Mouse (Mus musculus) midbrain, embryonic 10.5 days (tissue): Measurements from ENCODE around the gene Rin2. TPM values are rescaled to one million over a fixed set of nuclear protein-coding genes. Genes with fewer than 3 reads are reported as not detected.

Experiments used
- DNase-seq: peaks from one replicate; pipeline ENCODE4 v3.0.0-alpha.2; 2017; ENCODE audit warnings: low spot score
- H3K27ac ChIP-seq: fragments of 300-500 bp; sonication (generic); replicated peaks from 2 replicates; pipeline ENCODE4 v1.5.1; 2016; ENCODE audit warnings: mild to moderate bottlenecking
- H3K27me3 ChIP-seq: fragments of 300-500 bp; sonication (generic); 2 replicates; pipeline ENCODE4 v1.6.1; 2016; ENCODE audit warnings: low read depth, mild to moderate bottlenecking; ENCODE audit not compliant: poor library complexity, severe bottlenecking
- H3K36me3 ChIP-seq: fragments of 300-500 bp; sonication (generic); 2 replicates; pipeline ENCODE4 v1.6.1; 2016; ENCODE audit warnings: mild to moderate bottlenecking, moderate library complexity
- H3K4me1 ChIP-seq: fragments of 300-500 bp; sonication (generic); 2 replicates; pipeline ENCODE4 v1.6.1; 2016
- H3K4me3 ChIP-seq: fragments of 300-500 bp; sonication (generic); 2 replicates; pipeline ENCODE4 v1.5.1; 2016; ENCODE audit warnings: mild to moderate bottlenecking, moderate library complexity
- H3K9me3 ChIP-seq: fragments of 300-500 bp; sonication (generic); replicated peaks from 2 replicates; pipeline ENCODE4 v1.6.1; 2016; ENCODE audit warnings: mild to moderate bottlenecking
- WGBS: fragments of 180-500 bp; shearing (Covaris S2); methylation state at CpG from one replicate; pipeline ENCODE4 v1.1.7; 2016; 5-methylcytosine and 5-hydroxymethylcytosine counted together
- polyA plus RNA-seq: library from polyadenylated mRNA; unstranded; fragments of >200 nt; fragmentation: Nextera tagmentation; extraction: Ambion mirVana; gene quantifications from 2 replicates; pipeline ENCODE4 v1.2.1, GENCODE M21; 2016

Rin2 gene
- polyA plus RNA-seq, 1 experiment from 2014 or later: 10.6 TPM

GRCm38 (mm10) chr2:145831949-145832835 lies 157.2 kb downstream of the Rin2 start:
- H3K4me1 ChIP-seq: peaks cover 16% of the 10 kb centered on the region
- DNase-seq: peak; percentile 45
- H3K9me3 ChIP-seq: no peaks in the 10 kb centered on the region
- H3K27ac ChIP-seq: peak overlapping the region; percentile 74
- H3K36me3 ChIP-seq: no peaks in the 10 kb centered on the region
- no peaks in the 10 kb centered on the region for H3K27me3 ChIP-seq
- H3K4me3 ChIP-seq: no peak overlapping the region; the same call in 1 of the 2 replicates
- WGBS: 56% methylated on average over 17 of the region's 17 CpGs

- Histone ChIP-seq H3K9me3 (no peaks in the 10 kb centered on the region), H3K27ac (peak overlapping the region; percentile 74), H3K36me3 (no peaks in the 10 kb centered on the region), H3K4me1 (peaks cover 16% of the 10 kb centered on the region), H3K4me3 (no peak overlapping the region), H3K27me3 (no peaks in the 10 kb centered on the region)
- 81% methylated on average over 5 of the region's 5 CpGs for WGBS
- DNase-seq: no peak
Measured at GRCm38 (mm10) chr2:145832836-145833221, 157.8 kb downstream of the Rin2 start.

- H3K36me3 ChIP-seq: no peaks in the 10 kb centered on the region
- H3K27ac ChIP-seq: no peak overlapping the region
- H3K4me3 ChIP-seq: no peak overlapping the region
- 84% methylated on average over 3 of the region's 3 CpGs for WGBS
- no peaks in the 10 kb centered on the region for H3K9me3 ChIP-seq
- no peak for DNase-seq
- peaks cover 16% of the 10 kb centered on the region for H3K4me1 ChIP-seq
- H3K27me3 ChIP-seq: no peaks in the 10 kb centered on the region
Measured at GRCm38 (mm10) chr2:145833341-145833740, 158.3 kb downstream of the Rin2 start.

- H3K4me3 ChIP-seq: no peak overlapping the region
- peaks cover 22% of the 10 kb centered on the region for H3K4me1 ChIP-seq
- no peak overlapping the region for H3K27ac ChIP-seq
- H3K9me3 ChIP-seq: no peaks in the 10 kb centered on the region
- DNase-seq: no peak
- WGBS: 67% methylated on average over 1 of the region's 1 CpGs
- H3K36me3 ChIP-seq: no peaks in the 10 kb centered on the region
- H3K27me3 ChIP-seq: no peaks in the 10 kb centered on the region
Measured at GRCm38 (mm10) chr2:145835920-145836319, 160.9 kb downstream of the Rin2 start.

- DNase-seq: no peak
- no peak overlapping the region for H3K27ac ChIP-seq
- H3K27me3 ChIP-seq: no peaks in the 10 kb centered on the region
- no peak overlapping the region for H3K4me3 ChIP-seq
- 85% methylated on average over 3 of the region's 3 CpGs for WGBS
- H3K9me3 ChIP-seq: no peaks in the 10 kb centered on the region
- H3K36me3 ChIP-seq: no peaks in the 10 kb centered on the region
- H3K4me1 ChIP-seq: peaks cover 6% of the 10 kb centered on the region; the same call in 1 of the 2 replicates
Measured at GRCm38 (mm10) chr2:145838675-145839074, 163.7 kb downstream of the Rin2 start.

GRCm38 (mm10) chr2:145839565-145840315 lies 164.7 kb downstream of the Rin2 start:
- Histone ChIP-seq H3K27ac (no peak overlapping the region), H3K4me3 (no peak overlapping the region), H3K36me3 (no peaks in the 10 kb centered on the region), H3K4me1 (peaks cover 7% of the 10 kb centered on the region; the same call in 1 of the 2 replicates), H3K9me3 (no peaks in the 10 kb centered on the region), H3K27me3 (no peaks in the 10 kb centered on the region)
- 81% methylated on average over 9 of the region's 9 CpGs for WGBS
- no peak for DNase-seq

- no peak for DNase-seq
- WGBS: 86% methylated on average over 3 of the region's 3 CpGs
- H3K27ac ChIP-seq: no peak overlapping the region
- no peaks in the 10 kb centered on the region for H3K9me3 ChIP-seq
- H3K4me3 ChIP-seq: no peak overlapping the region
- peaks cover 10% of the 10 kb centered on the region; the same call in 1 of the 2 replicates for H3K4me1 ChIP-seq
- no peaks in the 10 kb centered on the region for H3K27me3 ChIP-seq
- H3K36me3 ChIP-seq: no peaks in the 10 kb centered on the region
Measured at GRCm38 (mm10) chr2:145840320-145840719, 165.3 kb downstream of the Rin2 start.

- peaks cover 10% of the 10 kb centered on the region; the same call in 1 of the 2 replicates for H3K4me1 ChIP-seq
- H3K9me3 ChIP-seq: no peaks in the 10 kb centered on the region
- WGBS: 87% methylated on average over 12 of the region's 12 CpGs
- no peak overlapping the region for H3K27ac ChIP-seq
- no peaks in the 10 kb centered on the region for H3K27me3 ChIP-seq
- no peak for DNase-seq
- H3K36me3 ChIP-seq: no peaks in the 10 kb centered on the region
- no peak overlapping the region for H3K4me3 ChIP-seq
Measured at GRCm38 (mm10) chr2:145840910-145841870, 166.2 kb downstream of the Rin2 start.

- Histone ChIP-seq H3K27ac (no peak overlapping the region), H3K36me3 (no peaks in the 10 kb centered on the region), H3K4me1 (peaks cover 10% of the 10 kb centered on the region; the same call in 1 of the 2 replicates), H3K9me3 (no peaks in the 10 kb centered on the region), H3K4me3 (no peak overlapping the region), H3K27me3 (no peaks in the 10 kb centered on the region)
- DNase-seq: no peak
- 94% methylated on average over 6 of the region's 6 CpGs for WGBS
Measured at GRCm38 (mm10) chr2:145843322-145843721, 168.3 kb downstream of the Rin2 start.

GRCm38 (mm10) chr2:145846595-145846994 lies 171.6 kb downstream of the Rin2 start:
- Histone ChIP-seq H3K27me3 (no peaks in the 10 kb centered on the region), H3K36me3 (no peaks in the 10 kb centered on the region), H3K4me3 (no peak overlapping the region), H3K4me1 (peaks cover 24% of the 10 kb centered on the region), H3K27ac (no peak overlapping the region), H3K9me3 (no peaks in the 10 kb centered on the region)
- 91% methylated on average over 3 of the region's 3 CpGs for WGBS
- no peak for DNase-seq

GRCm38 (mm10) chr2:145849170-145849905 lies 174.3 kb downstream of the Rin2 start:
- Histone ChIP-seq H3K9me3 (no peaks in the 10 kb centered on the region), H3K36me3 (no peaks in the 10 kb centered on the region), H3K4me1 (peaks cover 26% of the 10 kb centered on the region), H3K27ac (no peak overlapping the region; the same call in 1 of the 2 replicates), H3K4me3 (no peak overlapping the region), H3K27me3 (no peaks in the 10 kb centered on the region)
- 80% methylated on average over 10 of the region's 10 CpGs for WGBS
- DNase-seq: no peak
